Mouse (Mus musculus) forelimb bud, embryonic 11.5 days (tissue): ENCODE results near the gene Gm17660.

Source experiments
- DNase-seq: peaks from one replicate; pipeline ENCODE4 v3.0.0-alpha.2; 2012; ENCODE audit warnings: low read depth, low spot score

The Gm17660 gene

DNA sequence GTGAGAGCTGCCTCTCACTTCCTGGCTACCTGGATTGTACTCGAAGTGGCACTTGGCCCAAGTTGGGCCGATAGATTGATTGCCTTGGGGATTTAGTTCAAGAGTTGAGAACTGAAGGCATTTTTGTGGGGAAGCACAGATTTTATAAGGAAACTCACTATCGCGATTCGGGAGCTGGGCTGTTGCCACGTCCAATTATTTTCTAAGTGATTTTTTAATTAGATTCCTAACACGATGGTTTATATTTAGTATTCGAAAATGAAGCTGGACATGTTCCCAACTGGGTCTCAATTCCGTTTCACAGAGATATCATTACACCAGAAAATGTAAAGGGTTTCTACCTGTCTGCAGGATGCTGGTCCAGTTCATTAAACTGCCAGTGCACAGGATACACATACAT is 8.0 kb upstream of the Gm17660 start:
- no peak for DNase-seq

DNA sequence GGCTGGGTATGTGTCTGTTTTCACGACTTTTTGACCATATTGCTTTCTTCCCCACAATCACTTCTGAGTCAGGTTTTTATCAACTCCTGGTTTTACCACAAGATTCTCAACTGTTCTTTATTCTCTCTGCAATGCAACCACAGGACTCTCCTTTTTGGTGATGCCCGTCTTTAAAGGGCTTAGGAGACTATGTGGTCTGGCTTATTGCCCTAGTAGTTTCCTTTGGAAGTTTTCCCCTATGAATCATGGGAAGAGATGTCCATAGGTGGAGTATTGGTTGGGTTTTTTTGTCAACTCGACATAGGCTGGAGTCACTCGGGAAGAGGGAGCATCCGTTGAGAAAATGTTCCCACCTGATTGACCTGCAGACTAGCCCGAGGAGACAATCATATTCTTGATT is 3.3 kb upstream of the Gm17660 start:
- DNase-seq = no peak

DNA sequence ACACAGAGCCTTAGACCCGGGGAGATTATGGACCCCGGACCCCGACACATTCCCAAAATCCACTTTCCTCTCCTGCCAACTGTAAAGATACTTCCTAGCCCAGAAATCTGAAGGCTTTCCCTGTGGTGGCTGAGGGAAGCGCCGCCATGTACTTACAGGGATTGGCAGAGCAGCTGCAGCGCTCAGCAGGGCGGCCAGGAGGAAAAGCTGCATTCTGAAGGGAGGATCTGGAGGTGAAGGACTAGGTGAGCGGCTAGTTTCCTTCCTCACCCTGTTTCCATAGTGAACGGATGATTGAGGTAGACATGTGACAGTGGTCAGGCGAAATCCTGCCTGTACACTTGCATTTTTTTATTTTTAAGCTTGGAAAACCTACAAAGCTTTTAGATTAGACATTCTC is 1.0 kb downstream of the Gm17660 start:
- DNase-seq = no peak

DNA sequence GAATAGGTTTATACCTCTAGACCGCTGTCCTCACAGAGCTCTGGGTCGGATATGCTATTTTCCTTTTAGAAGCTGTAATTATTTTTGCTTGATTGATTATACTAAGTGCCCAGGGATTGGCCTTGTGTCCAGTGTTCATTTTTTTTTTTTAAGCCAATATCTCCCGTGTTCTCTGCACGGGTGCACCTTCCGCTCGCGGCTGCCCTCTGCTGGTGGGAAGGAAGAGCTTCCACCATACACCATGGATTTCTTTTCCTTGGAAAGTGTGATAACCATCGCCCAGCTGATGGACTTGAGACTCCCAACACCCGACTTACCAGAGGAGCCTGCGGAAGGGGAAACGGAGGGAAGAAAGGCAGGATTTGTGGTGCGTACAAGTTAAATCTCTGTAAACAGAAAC is 3.0 kb downstream of the Gm17660 start:
- peak; percentile 52 for DNase-seq

DNA sequence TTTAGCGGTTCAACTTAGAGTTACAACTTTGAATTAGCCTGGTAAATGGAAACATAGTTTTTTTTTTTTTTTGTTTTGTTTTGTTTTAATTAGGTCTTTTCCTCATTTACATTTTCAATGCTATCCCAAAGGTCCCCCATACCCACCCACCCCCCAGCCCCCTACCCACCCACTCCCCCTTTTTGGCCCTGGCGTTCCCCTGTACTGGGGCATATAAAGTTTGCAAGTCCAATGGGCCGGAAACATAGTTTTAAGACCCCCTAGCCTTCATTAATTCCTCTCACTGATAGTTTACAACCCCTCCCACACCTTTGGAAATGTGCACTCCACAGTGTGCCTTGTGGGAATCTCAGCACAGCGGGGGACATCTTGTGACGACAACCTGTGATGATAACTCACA is 3.8 kb downstream of the Gm17660 start:
- DNase-seq = no peak

DNA sequence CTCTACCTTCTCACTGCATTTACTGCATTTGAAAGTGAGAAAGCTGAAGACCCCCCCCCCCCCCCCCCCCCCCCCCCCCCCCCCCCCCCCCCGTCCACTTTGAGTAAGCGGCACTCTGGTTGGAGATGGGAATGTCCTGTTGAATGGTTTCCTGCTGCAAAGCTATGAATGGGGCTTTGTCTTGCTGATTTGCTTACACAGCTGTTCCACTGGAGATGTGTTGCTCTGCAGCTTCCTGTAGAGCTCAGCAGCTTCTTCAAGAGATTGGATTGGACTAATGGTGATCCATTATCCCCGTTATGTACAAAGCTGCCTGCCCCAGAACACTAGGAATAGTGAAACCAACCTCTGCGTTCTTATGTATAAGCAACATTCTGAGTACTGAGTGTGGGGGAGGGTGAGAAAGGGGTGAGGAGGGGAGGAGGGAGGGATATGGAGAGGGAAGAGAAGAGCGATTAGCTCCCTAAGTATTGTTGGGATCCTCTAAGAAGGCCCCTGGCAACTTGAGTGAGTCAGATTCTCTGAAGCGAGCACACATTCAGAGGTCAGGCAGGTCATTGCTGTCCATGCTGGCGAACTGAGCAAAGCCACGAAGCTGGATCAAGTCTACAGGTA is 5.0 kb downstream of the Gm17660 start:
- DNase-seq = peak; percentile 43

DNA sequence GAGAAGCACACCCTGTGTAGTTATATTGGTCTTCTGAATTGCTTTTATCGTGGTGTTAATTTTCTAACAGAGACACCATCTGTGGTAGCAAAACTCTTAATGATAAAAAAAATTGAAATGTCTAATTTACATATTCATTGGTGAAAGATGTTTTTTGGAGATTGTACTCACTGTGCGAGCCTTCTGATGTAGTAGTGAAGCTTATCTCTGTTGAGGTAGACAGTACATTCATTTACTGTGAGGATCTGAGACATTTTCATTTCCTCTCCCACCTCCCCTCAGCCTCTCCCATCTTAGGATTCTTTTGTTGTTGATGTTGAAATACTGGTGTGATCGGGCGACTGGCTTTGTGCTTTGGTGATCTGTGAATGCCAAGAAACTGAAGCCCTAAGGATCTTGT is 6.4 kb downstream of the Gm17660 start:
- DNase-seq = no peak

DNA sequence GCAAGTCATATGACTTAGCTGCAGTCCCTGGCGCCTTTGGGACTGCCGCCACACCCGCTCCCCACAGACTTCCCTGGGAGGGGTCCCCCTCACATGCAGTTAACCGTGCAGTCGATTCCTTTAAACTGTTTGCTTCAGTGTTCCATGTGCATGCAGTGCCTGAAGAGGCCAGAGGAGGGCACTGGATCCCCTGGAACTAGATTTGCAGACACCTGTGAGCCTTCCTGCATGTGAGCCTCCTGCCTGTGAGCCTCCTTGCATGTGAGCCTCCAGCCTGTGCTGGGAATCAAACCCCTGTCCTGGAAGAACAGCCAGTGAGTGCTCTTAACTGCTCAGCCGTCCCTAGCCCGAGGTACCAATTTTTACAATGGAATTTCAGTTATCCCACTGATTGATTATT is 8.7 kb downstream of the Gm17660 start:
- no peak for DNase-seq

DNA sequence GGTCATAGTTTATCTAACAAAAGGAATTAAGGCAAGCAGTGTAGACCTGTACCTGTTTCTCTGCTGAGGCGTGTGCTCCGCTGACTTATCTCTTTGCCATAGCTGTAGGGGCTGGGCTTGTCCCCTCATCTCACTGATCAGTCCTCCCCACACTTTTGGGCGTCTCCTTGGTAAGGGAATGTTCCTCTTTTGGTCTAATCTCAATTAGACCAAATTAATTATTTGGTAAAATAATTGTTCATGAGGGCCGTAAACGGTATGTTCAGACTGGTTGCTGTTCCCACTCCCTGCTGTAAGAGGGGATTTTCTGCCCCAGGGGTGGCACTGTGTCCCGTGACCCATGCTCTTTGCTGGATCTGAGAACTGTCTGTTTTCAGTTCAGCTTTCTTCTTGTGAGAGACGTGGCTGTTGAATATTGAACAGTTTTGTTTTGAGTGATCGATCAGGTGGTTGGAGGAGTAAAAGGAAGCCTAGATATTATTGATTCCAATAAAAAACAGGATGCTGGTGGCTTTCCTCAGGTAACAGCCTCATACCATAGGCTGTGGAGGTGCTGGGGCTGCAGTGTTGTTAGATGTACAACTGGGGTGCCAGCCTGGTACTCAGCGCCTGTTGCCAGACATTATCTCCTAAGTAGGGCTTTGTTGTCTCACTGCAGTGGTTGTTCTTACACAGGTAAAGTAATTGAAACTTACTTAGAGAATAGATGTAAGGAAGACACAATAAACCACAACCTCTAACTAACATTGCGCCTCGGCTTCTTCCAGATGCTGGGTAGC is 14.4 kb downstream of the Gm17660 start:
- DNase-seq = no peak

DNA sequence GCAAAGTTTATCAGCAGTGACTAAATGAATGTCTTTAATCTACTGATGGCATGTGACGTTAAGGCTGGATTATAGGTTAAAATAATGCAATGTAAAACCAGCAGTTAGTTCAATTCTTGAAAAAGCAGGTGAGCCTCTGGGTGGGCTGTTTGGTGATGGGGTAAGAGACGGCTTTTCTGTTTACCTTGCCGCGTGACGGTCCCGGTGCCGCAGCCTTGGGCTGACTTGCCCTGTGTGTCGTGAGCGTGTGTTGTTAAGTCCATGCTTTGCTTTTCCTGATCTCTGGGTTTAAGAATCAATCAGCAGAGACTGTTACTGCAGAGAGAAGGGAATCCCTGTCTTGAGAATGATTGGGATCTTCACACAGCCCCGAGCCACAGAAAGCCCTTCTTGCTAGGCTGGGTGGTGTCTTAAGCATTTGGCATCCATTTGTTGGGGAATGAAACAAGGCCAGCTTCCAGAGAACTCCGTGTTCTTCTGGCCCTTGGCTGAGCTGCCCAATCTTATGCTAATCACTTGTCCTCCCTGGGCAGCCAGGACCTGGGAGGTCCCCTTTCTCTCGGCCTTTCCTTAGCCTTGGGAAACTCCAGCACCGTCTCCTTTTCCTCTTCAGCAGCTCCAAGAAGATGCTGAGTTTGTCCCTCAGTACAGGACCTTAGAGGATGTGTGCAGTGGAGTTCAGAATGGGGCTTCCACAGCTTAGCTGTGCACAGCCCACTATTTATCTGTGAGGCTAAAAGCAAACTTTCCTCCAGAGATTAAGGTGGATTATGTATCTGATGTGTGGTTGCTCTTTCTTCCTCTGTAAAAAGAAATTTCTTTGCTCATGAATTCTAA is 15.3 kb downstream of the Gm17660 start:
- no peak for DNase-seq

DNA sequence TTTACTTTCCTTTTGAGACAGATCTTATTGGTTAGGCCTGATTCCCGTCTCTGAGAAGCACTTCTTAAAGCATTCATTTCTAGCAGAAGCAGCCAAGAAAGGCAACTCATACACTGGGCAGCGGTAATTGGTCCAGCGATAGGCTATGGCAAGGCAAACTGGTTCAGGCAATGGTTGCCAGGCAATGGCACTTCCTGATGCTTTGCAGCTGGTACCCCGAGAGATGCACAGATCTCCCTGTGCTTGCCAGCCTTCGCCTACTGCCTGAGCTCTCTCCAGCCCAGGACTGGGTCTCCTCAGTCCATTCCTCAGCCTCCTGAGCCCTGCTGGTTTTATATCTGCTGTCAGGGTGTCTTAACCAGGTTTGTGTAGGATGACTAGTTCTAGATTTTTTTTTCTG is 17.0 kb downstream of the Gm17660 start:
- no peak for DNase-seq

DNA sequence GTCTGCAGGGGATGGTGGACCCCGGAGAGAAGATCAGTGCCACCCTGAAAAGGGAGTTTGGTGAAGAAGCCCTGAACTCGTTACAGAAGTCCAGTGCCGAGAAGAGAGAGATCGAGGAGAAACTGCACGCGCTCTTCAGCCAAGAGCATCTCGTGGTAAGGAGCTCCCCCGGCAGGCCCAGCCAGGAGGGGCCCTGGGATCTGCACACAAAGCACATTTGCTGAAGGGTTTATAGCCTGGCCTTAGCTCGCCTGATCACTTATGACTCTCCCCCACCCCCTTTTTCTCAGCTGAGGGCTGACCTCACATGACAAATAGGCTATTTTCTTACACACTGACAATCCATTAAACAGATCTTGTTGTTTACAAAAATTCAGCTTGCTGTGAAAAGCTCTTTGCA is 17.8 kb downstream of the Gm17660 start:
- DNase-seq = no peak

DNA sequence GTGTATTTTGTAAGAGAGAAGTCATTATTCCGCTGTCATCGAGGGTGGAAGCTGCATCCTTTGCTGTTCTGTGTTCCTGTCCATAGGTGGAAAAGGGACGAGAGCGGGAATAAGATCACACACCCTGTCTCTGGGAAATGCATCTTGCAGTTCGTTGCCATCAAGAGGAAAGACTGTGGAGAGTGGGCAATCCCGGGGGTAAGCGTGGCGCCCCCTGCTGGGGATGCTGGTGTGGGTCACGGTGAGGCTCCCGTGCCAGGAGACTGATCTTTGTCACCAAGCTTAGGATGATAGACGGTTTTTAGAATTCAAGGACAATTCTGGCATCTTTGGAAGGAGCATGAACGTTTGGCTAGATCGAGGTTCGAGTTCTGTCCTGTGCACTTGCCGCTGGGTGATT is 19.4 kb downstream of the Gm17660 start:
- no peak for DNase-seq

DNA sequence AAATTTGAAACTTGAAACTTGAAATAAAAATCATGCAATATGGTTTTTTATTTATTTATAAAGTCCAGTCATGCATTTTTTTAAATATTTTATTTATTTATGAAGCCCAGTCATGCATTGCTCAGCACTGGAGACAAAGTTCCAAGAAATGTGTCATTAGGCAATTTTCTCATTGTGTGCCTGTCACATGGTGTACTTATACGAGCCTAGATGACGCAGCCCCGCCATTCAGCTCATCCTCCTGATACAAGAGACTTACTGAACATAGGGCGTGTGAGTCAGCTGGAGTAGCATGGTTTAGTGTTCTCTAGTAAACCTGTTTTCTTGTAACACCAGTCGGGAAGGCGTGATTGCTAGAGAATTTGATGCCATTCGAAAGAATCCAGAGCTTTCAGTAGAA is 21.1 kb downstream of the Gm17660 start:
- DNase-seq = no peak

DNA sequence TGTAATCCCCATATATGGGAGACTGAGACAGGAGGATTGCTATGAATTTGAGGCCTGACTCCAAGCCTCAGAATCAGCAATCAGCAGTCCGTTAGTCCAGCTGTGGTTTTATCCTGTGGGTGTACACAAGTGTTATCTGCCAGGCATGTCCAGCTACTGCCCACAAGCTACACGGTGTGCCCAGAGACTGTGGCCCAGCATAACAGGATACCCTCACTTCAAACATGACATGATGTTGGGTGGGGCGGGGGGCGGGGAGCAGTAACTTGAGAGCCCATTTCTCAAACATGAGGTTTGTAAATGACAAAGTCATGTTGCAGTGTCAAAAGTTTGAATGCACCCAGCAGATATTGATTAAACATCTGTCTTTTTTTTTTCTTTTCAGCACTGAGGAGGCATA is 21.6 kb downstream of the Gm17660 start:
- no peak for DNase-seq

DNA sequence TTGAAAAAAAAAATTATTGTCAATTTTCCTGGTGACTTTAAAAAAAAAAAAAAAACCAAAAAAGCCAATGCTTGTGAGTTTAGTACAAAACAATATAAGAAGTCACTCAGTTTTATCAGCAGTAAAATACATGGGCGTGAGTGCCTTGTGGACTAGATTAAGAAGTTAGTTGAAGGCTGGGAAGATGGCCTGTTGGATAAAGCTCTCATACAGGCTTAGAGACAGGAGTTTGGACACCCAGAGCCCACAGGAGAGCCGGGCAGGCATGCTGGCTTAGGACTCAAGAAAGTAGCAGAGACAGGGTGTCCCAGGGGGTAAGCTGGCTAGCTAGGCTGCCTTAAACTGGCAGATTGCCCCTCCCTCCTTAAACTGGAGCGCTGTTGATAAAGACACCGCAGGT is 22.5 kb downstream of the Gm17660 start:
- DNase-seq = no peak

DNA sequence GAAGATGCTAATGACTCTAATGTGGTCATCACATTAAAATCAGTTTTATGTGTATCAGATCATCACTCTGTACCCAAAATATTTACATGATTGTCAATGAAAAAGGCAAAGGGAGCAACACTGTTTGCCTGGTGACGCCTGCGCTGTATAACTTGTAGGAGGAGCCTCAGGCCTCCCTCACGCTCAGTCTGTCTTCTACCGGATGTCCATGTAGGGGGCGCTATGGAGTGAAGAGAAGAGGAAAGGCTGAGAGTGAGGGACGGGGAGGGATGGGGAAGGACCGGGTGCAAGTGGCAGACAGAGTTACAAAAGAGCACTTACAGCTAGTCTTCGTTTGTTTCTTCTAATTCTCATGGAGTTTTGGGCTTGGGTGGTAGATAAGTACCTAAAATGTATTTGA is 24.5 kb downstream of the Gm17660 start:
- DNase-seq = no peak

DNA sequence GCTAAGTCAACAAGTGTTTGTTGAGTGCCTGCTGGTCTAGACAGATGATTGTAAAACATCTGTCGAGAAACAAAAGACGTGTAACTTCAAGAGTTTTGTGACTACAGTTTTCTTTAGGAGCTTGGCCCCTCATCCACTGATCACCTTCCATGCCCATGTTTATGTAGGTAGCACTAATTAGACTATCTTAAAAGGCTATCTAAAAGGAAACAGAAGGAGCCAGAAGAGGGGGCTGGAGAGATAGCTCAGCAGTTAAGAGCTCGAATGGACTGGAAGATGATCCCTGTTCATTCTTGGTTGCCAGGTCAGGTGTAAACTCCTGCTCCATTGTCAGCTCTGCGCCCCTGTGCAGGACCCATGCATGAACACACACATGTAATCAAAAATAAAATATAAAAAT is 29.3 kb downstream of the Gm17660 start:
- no peak for DNase-seq

DNA sequence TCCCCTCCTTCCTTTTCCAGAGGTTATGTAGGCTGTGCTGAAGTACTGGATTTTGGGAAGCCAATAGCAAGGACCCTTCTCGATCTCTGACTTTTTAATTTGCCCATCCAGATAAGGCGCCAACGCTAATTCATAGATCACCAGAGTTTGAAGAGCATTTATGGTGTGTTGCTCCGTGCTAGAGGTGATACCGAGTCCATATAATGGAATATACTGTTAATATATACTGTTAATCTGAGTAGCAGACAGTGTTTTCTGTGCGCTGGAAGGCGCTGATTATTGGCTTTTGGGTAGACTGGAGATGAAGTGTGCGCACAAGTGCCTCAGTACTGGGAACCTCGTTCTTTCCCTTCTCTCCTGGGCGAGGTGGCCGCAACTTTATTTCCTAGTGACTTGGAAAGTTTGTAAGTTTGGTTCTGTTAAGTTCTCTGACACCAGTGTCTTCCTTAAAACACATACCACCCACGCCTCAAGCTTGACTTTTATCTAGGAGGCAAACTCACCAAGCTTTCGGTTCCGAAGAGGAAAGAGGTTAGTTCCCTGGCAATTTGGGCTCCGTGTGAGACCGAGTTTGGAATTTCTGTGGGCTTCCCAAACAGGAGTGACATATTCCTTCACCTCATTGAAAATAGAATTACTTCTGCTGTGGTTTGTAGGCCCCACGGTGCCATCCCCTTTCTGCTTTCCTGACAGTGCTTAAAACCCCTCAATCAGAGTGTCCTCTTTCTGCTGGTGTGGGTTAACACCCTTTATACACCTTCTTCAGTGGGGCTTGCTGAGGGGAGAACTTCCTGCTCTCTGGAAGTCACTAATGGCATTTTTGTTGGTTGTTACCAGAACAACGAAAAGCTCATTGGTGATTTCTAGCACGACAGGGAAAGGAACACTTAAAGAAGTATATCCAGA is 30.0 kb downstream of the Gm17660 start:
- DNase-seq = peak; percentile 17

DNA sequence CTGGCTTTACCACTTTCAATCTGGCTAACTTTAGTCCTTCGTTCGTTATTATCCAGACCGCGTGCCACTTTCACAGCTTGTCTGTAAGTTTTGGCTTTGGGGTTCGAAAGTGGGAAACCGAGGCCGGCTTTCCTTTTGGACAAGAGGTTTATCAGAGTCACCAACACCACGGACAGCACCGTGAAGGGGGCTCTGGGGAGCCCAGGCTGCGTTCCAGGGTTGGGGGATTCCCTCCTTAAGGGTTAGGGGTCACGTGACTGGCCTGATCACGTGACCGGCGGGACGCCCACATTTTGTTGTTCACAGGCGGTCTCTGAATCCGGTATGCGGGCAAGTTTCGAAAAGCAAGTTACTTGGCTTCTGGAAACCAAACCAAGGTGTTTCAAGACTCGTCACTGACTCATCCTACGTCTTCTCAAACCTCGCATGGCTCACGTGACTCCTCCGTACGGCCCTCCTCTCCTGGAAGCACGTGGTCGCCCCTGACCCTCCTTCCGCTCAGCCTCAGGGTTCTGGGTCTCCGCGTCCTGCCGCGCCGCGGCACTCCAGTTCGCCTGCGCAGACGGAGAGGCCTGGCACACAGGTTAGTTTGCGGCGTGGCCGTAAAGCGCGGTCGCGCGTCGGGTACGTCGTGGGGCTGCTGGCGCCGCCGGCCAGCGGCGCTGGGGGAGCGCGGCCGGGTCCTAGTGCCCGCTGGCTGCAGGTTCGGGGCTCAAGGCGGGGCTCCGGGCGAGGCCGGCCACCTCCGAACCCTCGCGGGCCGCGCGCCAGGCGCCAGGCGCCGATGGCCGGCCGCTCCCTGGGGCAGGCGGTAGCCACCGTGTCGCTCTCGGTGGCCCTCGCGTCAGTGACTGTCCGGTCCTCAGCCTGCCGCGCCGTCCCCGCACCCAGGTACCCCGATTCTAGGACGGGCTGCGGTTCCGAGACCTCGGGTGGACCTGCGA is 30.9 kb downstream of the Gm17660 start, which contains the start of gene Nudt9:
TSS of gene Nudt9 (plus strand) at position 51 of the 944 bp plus-strand sequence.
- DNase-seq = peak; percentile 99
